Mouse (Mus musculus): Measurements from ENCODE around the gene Pea15a. TPM values are rescaled to one million over a fixed set of nuclear protein-coding genes. Genes with fewer than 3 reads are reported as not detected.

Pea15a gene
- total and polyA plus RNA-seq, 3 experiments = 15.6 to 50.6 (median 23.7) TPM

DNA sequence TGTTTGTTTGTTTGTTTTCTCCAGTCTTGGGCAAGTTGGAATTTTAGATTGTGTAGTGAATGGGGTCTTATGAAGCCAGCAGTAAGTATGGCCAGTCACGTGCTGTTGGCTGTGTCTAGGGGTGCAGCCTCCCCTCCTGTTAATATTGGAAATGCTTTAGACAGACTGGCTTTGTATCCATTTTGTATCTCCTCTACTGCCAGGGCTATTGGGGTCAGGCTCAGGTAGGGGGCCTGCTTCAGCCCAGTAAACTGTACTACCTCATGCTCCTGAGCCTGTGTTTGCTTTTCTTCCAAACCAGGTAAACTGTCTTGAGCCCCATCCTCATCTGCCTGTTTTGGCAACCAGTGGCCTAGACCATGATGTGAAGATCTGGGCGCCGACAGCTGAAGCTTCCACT lies 14.4 kb downstream of the Pea15a start:
- Histone ChIP-seq H3K4me2 (ENCODE audit: insufficient read depth, low read depth, poor library complexity, severe bottlenecking) (no peak overlapping the region), H3K4me3 (replicated peaks in 1 of 3; ENCODE audit: low read depth in 2 of 3, low read length in 2 of 3, poor library complexity in 1 of 3) (no peak overlapping the region), H3K9ac (ENCODE audit: insufficient read depth, low read depth) (no peak overlapping the region), H3K79me2 (replicated peaks; ENCODE audit: control insufficient read depth, extremely low read depth, insufficient read depth, poor library complexity, severe bottlenecking) (no peaks in the 10 kb centered on the region), H3K36me3 (replicated peaks in 1 of 2; ENCODE audit: control insufficient read depth in 1 of 2, insufficient read depth in 1 of 2, low read length in 1 of 2) (peaks cover 82 to 94% of the 10 kb centered on the region in 2 experiments), H3K27ac (ENCODE audit: insufficient read depth, low read depth) (no peak overlapping the region), H3K9me3 (replicated peaks; ENCODE audit: low read length) (no peaks in the 10 kb centered on the region), H3K27me3 (replicated peaks) (no peaks in the 10 kb centered on the region), H3K4me1 (ENCODE audit: control insufficient read depth in 1 of 2, insufficient read depth in 2 of 2) (no peaks in the 10 kb centered on the region)
- dilution Hi-C loops (cut with MboI; ENCODE audit: extremely low pct_ligation_motif_present, extremely low pct_unique_long_range_greater_than_20kb, low sequenced_read_pairs) (no loop called here), in situ Hi-C loops (cut with MboI; ENCODE audit: low pct_ligation_motif_present, low pct_unique_long_range_greater_than_20kb, low sequenced_read_pairs) (no loop called here)
- no peak for DNase-seq (ENCODE audit: extremely low read depth)
- no peak for TF ChIP-seq CTCF (conservative IDR thresholded peaks at IDR 0.05 in 1 of 2, IDR thresholded peaks at IDR 0.05 in 1 of 2; ENCODE audit: low read depth in 2 of 2, low read length in 2 of 2)
- TF ChIP-seq MXI1 (IDR thresholded peaks at IDR 0.05; ENCODE audit: low read depth, low read length) = no peak
- no peak for TF ChIP-seq ETS1 (conservative IDR thresholded peaks at IDR 0.05; ENCODE audit: low read depth, low read length)

DNA sequence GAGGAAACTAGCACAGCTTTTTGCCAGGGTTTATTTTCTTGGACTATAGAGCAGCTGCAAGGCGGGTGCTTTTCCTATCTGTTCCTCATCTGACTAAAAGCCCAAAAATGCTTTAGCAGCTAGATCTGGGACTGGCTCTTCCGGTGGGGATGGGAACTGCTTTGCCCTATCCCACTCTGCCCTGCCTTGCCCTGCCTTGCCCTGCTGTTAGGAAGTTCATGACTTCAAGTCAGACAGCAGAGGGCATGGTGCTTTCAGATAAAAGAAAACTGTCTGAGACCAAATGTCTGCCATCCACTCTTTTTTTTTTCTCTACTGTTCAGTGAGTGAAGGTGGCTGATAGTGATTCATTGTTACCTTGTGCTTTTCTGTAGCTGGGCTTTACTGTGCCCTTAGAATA lies 15.0 kb downstream of the Pea15a start:
- dilution Hi-C loops (cut with MboI; ENCODE audit: extremely low pct_ligation_motif_present, extremely low pct_unique_long_range_greater_than_20kb, low sequenced_read_pairs) = no loop called here
- Histone ChIP-seq H3K27ac (ENCODE audit: insufficient read depth, low read depth) (no peak overlapping the region), H3K4me3 (replicated peaks in 1 of 3; ENCODE audit: low read depth in 2 of 3, low read length in 2 of 3, poor library complexity in 1 of 3) (no peak overlapping the region), H3K79me2 (replicated peaks; ENCODE audit: control insufficient read depth, extremely low read depth, insufficient read depth, poor library complexity, severe bottlenecking) (no peaks in the 10 kb centered on the region), H3K27me3 (replicated peaks) (no peaks in the 10 kb centered on the region), H3K4me2 (ENCODE audit: insufficient read depth, low read depth, poor library complexity, severe bottlenecking) (no peak overlapping the region), H3K9me3 (replicated peaks; ENCODE audit: low read length) (no peaks in the 10 kb centered on the region), H3K9ac (ENCODE audit: insufficient read depth, low read depth) (no peak overlapping the region), H3K4me1 (ENCODE audit: control insufficient read depth in 1 of 2, insufficient read depth in 2 of 2) (no peaks in the 10 kb centered on the region), H3K36me3 (replicated peaks in 1 of 2; ENCODE audit: control insufficient read depth in 1 of 2, insufficient read depth in 1 of 2, low read length in 1 of 2) (peaks cover 82 to 94% of the 10 kb centered on the region in 2 experiments)
- TF ChIP-seq UBTF (IDR thresholded peaks at IDR 0.05; ENCODE audit: low read depth, low read length) (no peak), ZC3H11A (IDR thresholded peaks at IDR 0.05; ENCODE audit: low read depth, low read length) (no peak), PAX5 (IDR thresholded peaks at IDR 0.05; ENCODE audit: low read length) (no peak), MYC (IDR thresholded peaks at IDR 0.05; ENCODE audit: low read depth, low read length) (no peak), HCFC1 (IDR thresholded peaks at IDR 0.05; ENCODE audit: low read depth, low read length) (no peak), GABPA (IDR thresholded peaks at IDR 0.05; ENCODE audit: insufficient replicate concordance, low read depth, low read length) (no peak), POLR2A (IDR thresholded peaks at IDR 0.05; ENCODE audit: low read depth, low read length) (no peak), ZKSCAN1 (IDR thresholded peaks at IDR 0.05; ENCODE audit: borderline replicate concordance, low read depth, low read length) (no peak), CHD2 (IDR thresholded peaks at IDR 0.05; ENCODE audit: low read length) (no peak), POLR2AphosphoS2 (IDR thresholded peaks at IDR 0.05; ENCODE audit: low read depth, low read length) (no peak), MAX (IDR thresholded peaks at IDR 0.05; ENCODE audit: low read length) (no peak), MEF2A (IDR thresholded peaks at IDR 0.05; ENCODE audit: borderline replicate concordance, low read depth, low read length) (no peak), TCF12 (IDR thresholded peaks at IDR 0.05; ENCODE audit: low read depth, low read length) (no peak)
- no peak for DNase-seq (ENCODE audit: extremely low read depth)
- in situ Hi-C loops (cut with MboI; ENCODE audit: low pct_ligation_motif_present, low pct_unique_long_range_greater_than_20kb, low sequenced_read_pairs) = no loop called here

DNA sequence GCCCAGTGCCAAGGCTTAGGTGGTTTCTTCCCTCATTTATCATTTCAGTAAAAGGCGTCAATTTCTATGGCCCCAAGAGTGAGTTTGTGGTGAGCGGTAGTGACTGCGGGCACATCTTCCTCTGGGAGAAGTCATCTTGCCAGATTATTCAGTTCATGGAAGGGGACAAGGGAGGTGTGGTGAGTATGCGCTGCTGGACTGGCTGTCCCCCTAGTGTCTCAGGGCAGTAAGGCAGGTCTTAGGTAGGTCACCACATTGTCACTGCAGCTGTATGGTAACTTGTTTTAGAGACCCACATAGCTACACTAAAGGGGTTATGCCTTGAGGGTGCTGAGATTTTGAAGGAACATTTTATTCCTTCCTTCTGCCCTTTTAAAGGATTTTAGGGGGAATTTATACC lies 17.7 kb downstream of the Pea15a start:
- no peaks in the 10 kb centered on the region for H3K9me3 ChIP-seq (replicated peaks; ENCODE audit: low read length)
- H3K4me1 ChIP-seq (ENCODE audit: control insufficient read depth in 1 of 2, insufficient read depth in 2 of 2) = no peaks in the 10 kb centered on the region
- H3K4me2 ChIP-seq (ENCODE audit: insufficient read depth, low read depth, poor library complexity, severe bottlenecking) = no peak overlapping the region
- dilution Hi-C loops (cut with MboI; ENCODE audit: extremely low pct_ligation_motif_present, extremely low pct_unique_long_range_greater_than_20kb, low sequenced_read_pairs) (no loop called here), in situ Hi-C loops (cut with MboI; ENCODE audit: low pct_ligation_motif_present, low pct_unique_long_range_greater_than_20kb, low sequenced_read_pairs) (no loop called here)
- no peaks in the 10 kb centered on the region for H3K79me2 ChIP-seq (replicated peaks; ENCODE audit: control insufficient read depth, extremely low read depth, insufficient read depth, poor library complexity, severe bottlenecking)
- H3K27ac ChIP-seq (ENCODE audit: insufficient read depth, low read depth) = no peak overlapping the region
- TF ChIP-seq RAD21 (IDR thresholded peaks at IDR 0.05; ENCODE audit: low read depth, low read length) = peak; percentile 6
- TF ChIP-seq CTCF (conservative IDR thresholded peaks at IDR 0.05 in 1 of 2, IDR thresholded peaks at IDR 0.05 in 1 of 2; ENCODE audit: low read depth in 2 of 2, low read length in 2 of 2) = peak; percentile 47 to 51; a peak in 3 of 4 replicates
- no peak for TF ChIP-seq MAX (IDR thresholded peaks at IDR 0.05; ENCODE audit: low read length)
- peak; percentile 32; the same call in 1 of the 2 replicates for TF ChIP-seq SMC3 (IDR thresholded peaks at IDR 0.05; ENCODE audit: low read depth, low read length)
- peak; percentile 29 for DNase-seq (ENCODE audit: extremely low read depth)
- peaks cover 70 to 92% of the 10 kb centered on the region in 2 experiments for H3K36me3 ChIP-seq (replicated peaks in 1 of 2; ENCODE audit: control insufficient read depth in 1 of 2, insufficient read depth in 1 of 2, low read length in 1 of 2)
- no peaks in the 10 kb centered on the region for H3K27me3 ChIP-seq (replicated peaks)
- no peak overlapping the region for H3K9ac ChIP-seq (ENCODE audit: insufficient read depth, low read depth)
- H3K4me3 ChIP-seq (replicated peaks in 1 of 3; ENCODE audit: low read depth in 2 of 3, low read length in 2 of 3, poor library complexity in 1 of 3) = no peak overlapping the region
